Mouse (Mus musculus): ENCODE results near the gene Mettl14. TPM values are rescaled to one million over a fixed set of nuclear protein-coding genes. Genes with fewer than 3 reads are reported as not detected.

Mettl14 gene
- total and polyA plus RNA-seq, 3 experiments, result 6.0 to 13.3 (median 8.7) TPM

DNA sequence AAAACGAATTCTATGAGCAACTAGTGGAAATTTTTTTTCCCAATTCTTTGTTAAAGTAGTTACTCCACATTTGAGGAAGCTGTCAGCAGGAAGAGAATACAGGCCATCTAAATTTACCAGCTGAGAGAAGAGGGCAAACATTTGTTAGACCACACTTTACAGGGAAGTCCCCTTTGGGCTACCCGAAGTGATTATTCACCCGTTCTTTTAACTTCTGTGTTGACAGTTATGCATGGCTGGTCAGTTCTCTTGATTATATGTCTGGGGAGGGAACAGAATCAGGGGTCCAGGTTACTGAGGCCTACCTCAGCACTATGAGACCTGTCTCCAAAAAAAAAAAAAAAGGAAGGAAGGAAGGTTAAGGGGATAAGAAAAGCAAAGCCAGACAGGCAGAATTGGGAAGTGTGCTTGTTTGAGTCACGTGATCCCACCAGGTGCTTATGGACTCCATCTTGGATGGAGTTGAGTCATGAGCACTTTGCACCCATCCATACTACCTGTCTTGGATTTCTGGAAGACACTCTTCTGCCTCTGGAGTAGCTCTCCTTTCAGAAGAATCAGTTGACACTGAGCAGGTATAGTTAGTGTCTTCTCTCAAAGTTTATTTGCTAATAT is 29.4 kb downstream of the Mettl14 start (continued):
- TF ChIP-seq HCFC1 (IDR thresholded peaks at IDR 0.05; ENCODE audit: low read depth, low read length) (0 out of 2 replicates have a peak, but pooled peaks have one; percentile 17), TCF12 (IDR thresholded peaks at IDR 0.05; ENCODE audit: low read depth, low read length) (peak; percentile 66; the same call in 1 of the 2 replicates), JUN (IDR thresholded peaks at IDR 0.05; ENCODE audit: insufficient read depth, low read depth, low read length) (peak; percentile 34), MAZ (IDR thresholded peaks at IDR 0.05; ENCODE audit: low read depth, low read length) (no peak), CHD2 (IDR thresholded peaks at IDR 0.05; ENCODE audit: low read length) (no peak), MEF2A (IDR thresholded peaks at IDR 0.05; ENCODE audit: borderline replicate concordance, low read depth, low read length) (peak; percentile 87), PAX5 (IDR thresholded peaks at IDR 0.05; ENCODE audit: low read length) (no peak)

DNA sequence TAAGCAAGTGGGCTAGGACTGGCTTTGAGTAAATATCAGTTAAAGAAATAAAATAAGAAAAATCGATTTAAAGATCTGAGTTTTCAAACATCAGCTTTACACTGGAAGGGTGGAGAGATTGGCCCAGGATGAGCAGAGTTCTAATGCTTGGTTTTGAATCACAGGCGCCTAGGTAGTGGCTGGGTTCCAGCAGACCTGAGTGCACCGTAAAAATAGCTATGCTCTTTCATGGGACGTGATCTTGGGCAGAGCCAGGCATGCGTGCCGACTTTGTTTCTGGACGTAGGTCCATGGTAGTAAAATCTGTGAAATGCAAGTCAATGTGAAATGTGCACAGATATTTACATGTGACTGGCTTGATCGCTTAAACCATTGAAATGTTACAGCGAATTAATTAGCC is 31.5 kb downstream of the Mettl14 start:
- Histone ChIP-seq H3K27ac (ENCODE audit: insufficient read depth, low read depth) (no peak overlapping the region), H3K36me3 (replicated peaks in 1 of 2; ENCODE audit: control insufficient read depth in 1 of 2, insufficient read depth in 1 of 2, low read length in 1 of 2) (peaks cover 58 to 87% of the 10 kb centered on the region in 2 experiments), H3K4me3 (replicated peaks in 1 of 3; ENCODE audit: low read depth in 2 of 3, low read length in 2 of 3, poor library complexity in 1 of 3) (no peak overlapping the region), H3K4me1 (ENCODE audit: control insufficient read depth in 1 of 2, insufficient read depth in 2 of 2) (peaks cover 12 to 70% of the 10 kb centered on the region in 2 experiments), H3K79me2 (replicated peaks; ENCODE audit: control insufficient read depth, extremely low read depth, insufficient read depth, poor library complexity, severe bottlenecking) (no peaks in the 10 kb centered on the region; the same call in 1 of the 2 replicates), H3K9me3 (replicated peaks; ENCODE audit: low read length) (no peaks in the 10 kb centered on the region), H3K9ac (ENCODE audit: insufficient read depth, low read depth) (no peak overlapping the region), H3K4me2 (ENCODE audit: insufficient read depth, low read depth, poor library complexity, severe bottlenecking) (no peak overlapping the region), H3K27me3 (replicated peaks) (no peaks in the 10 kb centered on the region)
- dilution Hi-C loops (cut with MboI; ENCODE audit: extremely low pct_ligation_motif_present, extremely low pct_unique_long_range_greater_than_20kb, low sequenced_read_pairs) (no loop called here), in situ Hi-C loops (cut with MboI; ENCODE audit: low pct_ligation_motif_present, low pct_unique_long_range_greater_than_20kb, low sequenced_read_pairs) (loop anchor here (10.0 kb wide), 1 partner anchor 180 kb away; no protein-coding TSS in a partner anchor)
- TF ChIP-seq ZNF384 (IDR thresholded peaks at IDR 0.05; ENCODE audit: low read depth, low read length) (no peak), RCOR1 (conservative IDR thresholded peaks at IDR 0.05; ENCODE audit: low read depth, low read length) (no peak), SMC3 (IDR thresholded peaks at IDR 0.05; ENCODE audit: low read depth, low read length) (no peak)
- DNase-seq (ENCODE audit: extremely low read depth), result no peak

DNA sequence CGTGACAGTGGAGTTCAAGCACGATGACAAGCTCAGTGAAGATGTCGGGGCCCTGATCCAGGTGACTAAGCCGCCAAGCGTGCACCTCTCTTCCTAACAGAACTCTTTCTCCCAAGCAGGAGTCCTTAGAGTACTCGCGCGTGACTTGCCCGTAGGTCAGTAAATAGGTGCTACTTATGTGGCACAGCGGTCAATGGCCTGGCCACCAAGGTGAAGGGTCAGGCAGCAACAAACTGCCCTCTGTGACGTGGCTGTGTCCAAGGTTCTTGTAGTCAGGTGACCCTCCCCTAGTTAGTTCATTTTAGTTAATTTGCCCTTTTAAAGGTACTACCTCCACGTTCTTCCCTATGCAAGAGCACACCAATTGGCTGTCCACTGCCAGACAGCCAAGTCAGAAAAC is 32.2 kb downstream of the Mettl14 start:
- Histone ChIP-seq H3K4me2 (ENCODE audit: insufficient read depth, low read depth, poor library complexity, severe bottlenecking) (no peak overlapping the region), H3K4me1 (ENCODE audit: control insufficient read depth in 1 of 2, insufficient read depth in 2 of 2) (peaks cover 16 to 72% of the 10 kb centered on the region in 2 experiments), H3K27me3 (replicated peaks) (no peaks in the 10 kb centered on the region), H3K36me3 (replicated peaks in 1 of 2; ENCODE audit: control insufficient read depth in 1 of 2, insufficient read depth in 1 of 2, low read length in 1 of 2) (peaks cover 56 to 85% of the 10 kb centered on the region in 2 experiments), H3K27ac (ENCODE audit: insufficient read depth, low read depth) (no peak overlapping the region), H3K4me3 (replicated peaks in 1 of 3; ENCODE audit: low read depth in 2 of 3, low read length in 2 of 3, poor library complexity in 1 of 3) (no peak overlapping the region), H3K9me3 (replicated peaks; ENCODE audit: low read length) (no peaks in the 10 kb centered on the region), H3K9ac (ENCODE audit: insufficient read depth, low read depth) (no peak overlapping the region), H3K79me2 (replicated peaks; ENCODE audit: control insufficient read depth, extremely low read depth, insufficient read depth, poor library complexity, severe bottlenecking) (no peaks in the 10 kb centered on the region; the same call in 1 of the 2 replicates)
- TF ChIP-seq MAFK (IDR thresholded peaks at IDR 0.05; ENCODE audit: insufficient replicate concordance, low read length), result no peak
- TF ChIP-seq KAT2A (IDR thresholded peaks at IDR 0.05; ENCODE audit: insufficient replicate concordance, low read length), result no peak
- TF ChIP-seq MAZ (IDR thresholded peaks at IDR 0.05; ENCODE audit: low read depth, low read length), result no peak
- no peak for TF ChIP-seq UBTF (IDR thresholded peaks at IDR 0.05; ENCODE audit: low read depth, low read length)
- no peak for TF ChIP-seq ETS1 (conservative IDR thresholded peaks at IDR 0.05; ENCODE audit: low read depth, low read length)
- TF ChIP-seq ELF1 (IDR thresholded peaks at IDR 0.05; ENCODE audit: low read depth, low read length), result no peak
- no peak for TF ChIP-seq HCFC1 (IDR thresholded peaks at IDR 0.05; ENCODE audit: low read depth, low read length)
- no peak for TF ChIP-seq POLR2AphosphoS2 (IDR thresholded peaks at IDR 0.05; ENCODE audit: low read depth, low read length)
- TF ChIP-seq RAD21 (IDR thresholded peaks at IDR 0.05; ENCODE audit: low read depth, low read length), result no peak
- no peak for TF ChIP-seq JUN (IDR thresholded peaks at IDR 0.05; ENCODE audit: insufficient read depth, low read depth, low read length)
- TF ChIP-seq MEF2A (IDR thresholded peaks at IDR 0.05; ENCODE audit: borderline replicate concordance, low read depth, low read length), result no peak
- dilution Hi-C loops (cut with MboI; ENCODE audit: extremely low pct_ligation_motif_present, extremely low pct_unique_long_range_greater_than_20kb, low sequenced_read_pairs), result no loop called here
- DNase-seq (ENCODE audit: extremely low read depth), result no peak
- in situ Hi-C loops (cut with MboI; ENCODE audit: low pct_ligation_motif_present, low pct_unique_long_range_greater_than_20kb, low sequenced_read_pairs), result loop anchor here (10.0 kb wide), 1 partner anchor 179 kb away; no protein-coding TSS in a partner anchor
